Mouse (Mus musculus): ENCODE measurements at regions not wholly inside any gene's neighbourhood (a gene's known extent, or its start where the extent isn't known, plus 50 kb on each side); places are given as distances from the start of the nearest gene placed in this dataset.
A peak's percentile ranks its signal among the peaks of the same experiment; 100 is the strongest.

DNA sequence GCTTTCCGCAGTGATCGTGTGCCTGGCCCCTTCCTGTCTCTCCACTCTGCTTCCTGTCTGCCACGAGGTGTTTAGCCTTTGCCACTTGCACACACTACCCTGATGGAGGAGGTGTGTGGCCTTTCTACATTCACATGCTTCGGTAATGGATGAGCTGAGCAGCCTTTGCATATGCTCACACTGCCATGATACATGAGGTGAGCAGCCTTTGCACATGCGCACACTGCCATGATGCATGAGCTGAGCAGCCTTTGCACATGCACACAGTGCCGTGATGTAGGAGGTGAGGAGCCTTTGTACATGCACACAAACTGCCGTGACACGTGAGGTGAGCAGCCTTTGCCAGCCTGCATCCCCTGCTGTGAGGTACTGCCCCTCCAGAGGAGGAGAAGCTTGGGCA lies 58.3 kb downstream of the Erv3 start:
- DNase-seq (ENCODE audit: low spot score in 2 of 2) = no peak

DNA sequence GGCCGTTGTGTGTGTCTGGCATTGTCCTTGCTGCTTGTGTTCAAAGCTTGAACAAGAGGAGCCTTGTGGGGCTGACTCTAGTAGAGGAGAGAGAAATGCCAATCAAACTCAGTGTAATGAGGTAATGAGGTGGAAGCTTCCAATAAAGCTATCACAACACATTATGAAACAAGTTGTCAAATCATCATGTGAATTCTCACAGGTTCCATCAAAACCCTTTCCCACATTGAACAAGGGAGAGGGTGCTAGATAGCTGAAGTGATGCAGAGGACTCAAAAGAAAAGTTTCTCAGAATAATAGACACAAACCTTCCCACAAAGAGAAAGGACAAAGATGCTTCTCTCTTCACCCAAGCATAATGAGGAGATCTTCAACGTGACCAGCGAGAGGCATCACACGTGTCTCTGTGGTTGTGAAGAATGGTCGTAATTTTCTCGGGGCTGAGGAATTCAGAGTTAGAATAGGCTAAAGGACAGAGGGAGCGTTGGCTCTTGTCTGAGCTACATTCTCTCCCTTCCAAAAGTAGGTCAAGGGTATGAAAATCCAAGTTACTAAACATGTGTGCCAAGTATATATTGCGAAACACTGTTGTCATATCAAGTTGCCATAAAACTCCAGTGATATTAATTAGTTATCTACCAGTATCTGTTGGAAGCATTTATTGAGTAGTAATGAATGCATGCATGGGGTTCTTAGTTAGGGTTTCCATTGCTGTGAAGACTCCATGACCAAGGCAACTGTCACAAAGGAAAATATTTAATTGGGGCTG lies 59.2 kb downstream of the Erv3 start:
- DNase-seq (ENCODE audit: low spot score in 2 of 2) = no peak

DNA sequence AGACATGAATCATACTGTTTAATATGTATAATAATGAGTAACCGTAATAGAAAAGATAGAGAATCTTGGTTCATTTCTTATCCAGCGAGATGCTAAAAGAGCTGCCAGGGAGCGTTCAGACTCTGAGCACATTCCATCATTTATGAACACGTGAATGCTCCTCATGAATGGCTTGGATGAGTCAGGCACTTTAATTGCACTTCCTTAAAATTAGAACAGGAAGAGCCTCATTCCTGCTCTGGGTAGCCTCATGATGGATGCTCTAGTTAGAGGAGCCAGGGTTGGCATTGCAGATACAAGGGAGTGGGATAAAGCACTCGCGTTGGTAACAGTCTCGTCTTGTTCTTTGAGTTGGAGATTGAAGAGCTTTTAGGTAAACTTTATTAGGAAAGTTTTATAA lies 60.1 kb downstream of the Erv3 start:
- DNase-seq (ENCODE audit: low spot score in 2 of 2) = no peak

GRCm38 (mm10) chr2:131797001-131797693 lies 62.4 kb downstream of the Erv3 start:
- no peak for DNase-seq (ENCODE audit: low spot score in 2 of 2)

- DNase-seq (ENCODE audit: low spot score in 2 of 2) = no peak
Measured at GRCm38 (mm10) chr2:131775381-131775780, 84.2 kb downstream of the Erv3 start.

GRCm38 (mm10) chr2:131773691-131774090 lies 85.9 kb downstream of the Erv3 start:
- peak; percentile 24 to 52 for DNase-seq (ENCODE audit: low spot score in 2 of 2)

GRCm38 (mm10) chr2:131772163-131772562 lies 87.4 kb downstream of the Erv3 start:
- DNase-seq (ENCODE audit: low spot score in 2 of 2) = no peak

- DNase-seq (ENCODE audit: low spot score in 2 of 2) = peak; percentile 74 to 75
Measured at GRCm38 (mm10) chr2:131770852-131771251, 88.7 kb downstream of the Erv3 start.

DNA sequence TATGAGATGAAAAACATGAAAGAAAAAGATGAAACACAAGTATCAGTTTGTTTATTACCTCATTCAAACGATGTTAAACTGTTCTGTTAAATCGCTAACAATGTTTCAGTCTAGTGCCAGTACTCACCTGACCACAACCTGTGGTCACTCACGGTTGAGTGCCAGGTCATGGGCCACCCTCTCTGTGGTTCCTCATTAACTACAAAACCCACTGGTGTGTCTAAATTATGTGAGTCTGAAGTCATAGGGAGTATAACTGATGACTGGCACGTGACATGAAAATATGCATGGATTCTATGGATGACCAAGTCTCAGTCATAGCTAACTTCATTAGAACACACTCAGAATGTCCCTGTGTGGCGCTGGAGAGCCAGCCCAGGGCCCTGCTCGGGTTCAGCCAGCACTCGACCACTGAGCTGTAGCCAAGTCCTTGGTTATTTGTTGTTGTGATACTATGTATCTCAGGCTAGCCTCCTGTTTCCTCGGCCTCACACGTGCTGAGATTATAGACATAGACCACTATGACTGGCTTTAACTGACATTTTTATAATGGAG lies 89.8 kb downstream of the Erv3 start:
- DNase-seq (ENCODE audit: low spot score in 2 of 2) = no peak

- no peak for DNase-seq (ENCODE audit: low spot score in 2 of 2)
Measured at GRCm38 (mm10) chr2:131766500-131766899, 93.0 kb downstream of the Erv3 start.

DNA sequence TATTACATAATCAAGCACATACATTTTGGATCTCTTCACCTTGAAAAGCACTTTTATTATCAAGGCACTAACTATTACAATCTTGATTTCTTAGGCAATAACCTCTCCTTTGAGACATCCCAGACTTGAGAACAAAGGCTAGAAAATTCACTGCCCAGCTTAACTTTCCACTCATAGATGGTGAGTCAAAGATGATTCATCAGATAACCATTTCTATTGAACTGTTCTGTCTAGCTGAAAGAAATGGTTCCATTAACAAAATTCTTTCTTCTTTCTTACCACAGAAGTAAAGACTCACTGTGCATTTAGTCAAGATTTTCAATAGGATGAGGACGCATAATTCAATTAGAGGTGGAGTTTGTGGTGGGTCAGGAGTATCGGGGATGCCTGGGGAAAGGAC lies 98.0 kb downstream of the Erv3 start:
- no peak for DNase-seq (ENCODE audit: low spot score in 2 of 2)

DNA sequence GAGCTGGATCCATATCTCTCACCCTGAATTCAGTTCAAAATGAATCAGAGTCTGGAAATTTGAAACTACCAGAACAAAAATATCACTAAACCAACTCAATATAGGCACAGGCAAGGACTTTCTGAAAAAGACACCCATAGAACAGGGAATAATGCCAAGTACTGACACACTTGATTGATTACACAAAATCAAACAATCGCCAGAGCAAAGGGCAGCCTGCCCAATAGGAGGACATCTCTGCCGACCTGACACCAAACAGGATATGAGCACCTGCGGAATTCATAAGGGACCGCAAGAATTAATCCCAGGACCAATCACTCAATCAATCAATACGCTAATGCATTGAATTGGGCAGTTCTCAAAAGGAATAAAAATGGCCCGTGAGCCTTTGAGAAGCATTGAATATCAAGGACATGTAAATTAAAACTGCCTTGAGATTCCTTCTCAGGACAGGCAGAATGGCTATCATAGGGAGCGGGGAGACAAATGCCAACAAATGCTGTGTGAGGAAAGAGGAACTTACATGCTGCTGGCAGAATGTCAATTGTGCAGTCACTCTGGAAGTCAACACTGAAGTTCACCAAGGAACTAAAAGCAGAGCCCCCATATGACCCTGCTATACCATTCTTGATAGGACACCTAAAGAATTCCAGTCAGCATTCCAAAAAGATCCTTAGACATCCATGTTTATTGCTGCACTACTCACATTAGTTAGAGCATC lies 102.2 kb downstream of the Erv3 start:
- no peak for DNase-seq (ENCODE audit: low spot score in 2 of 2)

GRCm38 (mm10) chr2:131755107-131755506 lies 104.4 kb downstream of the Erv3 start:
- DNase-seq (ENCODE audit: low spot score in 2 of 2) = no peak

GRCm38 (mm10) chr2:131753436-131753835 lies 106.1 kb downstream of the Erv3 start:
- DNase-seq (ENCODE audit: low spot score in 2 of 2) = no peak

DNA sequence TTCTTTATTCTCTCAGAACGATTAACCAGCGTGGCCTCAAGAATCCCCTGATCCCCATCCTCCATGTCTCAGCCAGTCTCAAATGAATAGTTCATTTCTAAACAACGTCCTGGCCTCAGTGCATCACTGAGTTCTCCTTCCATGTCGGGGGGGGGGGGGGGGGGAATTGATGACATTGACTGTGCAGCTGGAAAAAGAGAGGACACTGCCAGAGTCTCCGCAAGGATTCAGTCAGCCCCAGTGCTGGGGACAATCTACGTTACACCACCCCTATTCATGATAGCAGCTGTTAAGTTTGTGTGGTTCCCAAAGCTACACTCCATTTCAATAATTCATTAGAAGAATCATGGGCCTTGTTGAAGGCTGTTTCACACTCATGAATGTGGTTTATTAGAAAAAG lies 108.9 kb downstream of the Erv3 start:
- no peak for DNase-seq (ENCODE audit: low spot score in 2 of 2)

GRCm38 (mm10) chr2:131750206-131750605 lies 109.3 kb downstream of the Erv3 start:
- no peak for DNase-seq (ENCODE audit: low spot score in 2 of 2)

DNA sequence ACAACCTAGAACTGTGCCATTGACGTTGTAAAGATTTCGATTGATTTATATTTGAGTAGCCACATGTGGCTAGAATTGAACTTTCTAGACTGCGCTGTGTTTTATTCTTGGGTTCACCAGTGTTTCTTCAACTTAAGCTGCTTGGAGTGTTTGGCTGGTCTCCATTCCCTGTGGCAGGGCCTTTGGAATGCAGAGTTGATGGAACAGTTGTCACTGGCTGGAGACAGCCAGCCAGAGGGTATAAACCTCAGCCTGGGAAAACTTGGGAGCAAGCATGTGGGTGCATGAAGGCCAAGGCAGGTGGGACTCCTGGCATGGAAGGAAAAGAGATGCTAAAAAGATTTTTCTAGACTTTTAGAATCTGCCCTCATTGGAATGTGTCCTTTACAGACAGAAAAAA lies 109.8 kb downstream of the Erv3 start:
- DNase-seq (ENCODE audit: low spot score in 2 of 2) = no peak

DNA sequence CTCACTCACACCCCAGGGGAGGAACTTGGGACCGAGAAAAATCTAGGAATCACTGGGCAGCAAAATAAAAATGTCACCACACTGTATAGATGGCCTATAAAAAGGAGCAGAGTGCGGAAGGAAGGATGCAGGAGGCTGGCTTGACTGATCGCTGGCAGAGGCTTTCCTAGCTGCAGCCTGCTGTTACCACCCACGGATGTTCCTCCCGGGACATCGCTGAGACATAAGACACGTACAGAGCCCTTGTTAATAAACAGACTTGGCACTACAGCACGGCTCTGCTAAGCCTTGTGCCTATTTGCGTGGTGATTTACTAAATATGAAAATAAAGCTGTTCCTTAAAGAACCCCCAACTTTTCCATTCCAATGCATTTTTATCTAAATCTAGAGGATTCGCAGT lies 110.8 kb downstream of the Erv3 start:
- peak; percentile 69 to 84 for DNase-seq (ENCODE audit: low spot score in 2 of 2)

DNA sequence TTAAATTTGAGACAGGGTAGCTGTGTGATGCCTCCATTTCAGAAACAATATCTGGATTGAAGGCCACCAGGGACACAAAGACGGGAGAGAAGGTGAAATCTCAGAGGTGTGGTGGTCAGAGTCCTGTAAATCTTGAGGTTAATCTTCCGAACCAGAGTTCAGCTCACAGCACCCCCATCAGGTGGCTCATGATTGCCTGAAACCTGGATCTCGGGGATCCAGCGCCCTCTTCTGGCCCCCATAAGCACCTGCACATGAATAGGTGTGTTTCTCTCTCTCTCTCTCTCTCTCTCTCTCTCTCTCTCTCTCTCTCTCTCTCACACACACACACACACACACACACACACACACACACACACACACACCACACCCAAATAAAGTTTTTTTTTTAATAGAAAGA lies 111.8 kb downstream of the Erv3 start:
- DNase-seq (ENCODE audit: low spot score in 2 of 2) = no peak

DNA sequence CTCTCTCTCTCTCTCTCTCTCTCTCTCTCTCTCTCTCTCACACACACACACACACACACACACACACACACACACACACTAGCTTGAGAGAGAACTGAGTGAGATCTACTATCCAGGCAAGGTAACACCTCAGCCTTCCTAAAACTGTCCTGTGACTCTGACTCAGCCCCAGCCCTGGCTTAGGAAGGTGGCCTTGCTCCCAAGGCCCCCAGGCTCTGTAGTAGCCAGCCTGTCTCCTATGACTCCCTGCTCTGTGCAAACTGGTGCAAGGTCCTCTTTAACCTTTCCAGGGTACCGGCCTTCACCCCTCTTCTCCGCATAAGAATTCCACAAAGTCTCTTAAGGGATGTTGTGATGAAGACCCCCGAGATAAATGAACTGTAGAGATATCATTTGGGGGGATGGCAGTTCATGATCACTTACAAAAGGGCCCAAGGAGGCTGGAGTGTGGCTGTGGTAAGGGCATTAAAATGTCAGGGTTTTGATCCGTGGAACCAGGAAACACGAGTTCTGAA lies 114.1 kb downstream of the Erv3 start:
- no peak for DNase-seq (ENCODE audit: low spot score in 2 of 2)

GRCm38 (mm10) chr2:131744957-131745356 lies 114.6 kb downstream of the Erv3 start:
- DNase-seq (ENCODE audit: low spot score in 2 of 2) = no peak

DNA sequence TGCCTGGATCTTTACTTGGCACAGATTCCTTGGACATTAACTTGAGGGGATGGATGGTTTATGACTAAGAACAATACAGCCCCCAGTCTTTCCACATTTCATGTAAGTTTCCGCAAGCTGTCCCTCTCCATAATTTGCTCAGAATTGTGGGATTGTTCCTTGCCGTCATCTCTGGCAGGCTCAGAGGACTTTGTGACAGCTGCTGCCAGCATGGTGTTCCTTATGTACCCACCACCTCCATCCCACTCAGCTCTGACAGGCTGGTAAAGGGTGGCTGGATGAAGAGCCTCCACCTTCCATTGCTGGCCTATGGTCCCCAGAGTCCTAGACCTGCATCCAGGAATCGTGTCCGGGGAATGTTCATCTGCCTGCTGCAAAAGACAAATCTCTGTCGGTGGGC lies 119.1 kb downstream of the Erv3 start:
- peak; percentile 34 to 46 for DNase-seq (ENCODE audit: low spot score in 2 of 2)
